Comparison of ENCODE assay signal across 7 mouse cellular contexts in the genomic region with DNA sequence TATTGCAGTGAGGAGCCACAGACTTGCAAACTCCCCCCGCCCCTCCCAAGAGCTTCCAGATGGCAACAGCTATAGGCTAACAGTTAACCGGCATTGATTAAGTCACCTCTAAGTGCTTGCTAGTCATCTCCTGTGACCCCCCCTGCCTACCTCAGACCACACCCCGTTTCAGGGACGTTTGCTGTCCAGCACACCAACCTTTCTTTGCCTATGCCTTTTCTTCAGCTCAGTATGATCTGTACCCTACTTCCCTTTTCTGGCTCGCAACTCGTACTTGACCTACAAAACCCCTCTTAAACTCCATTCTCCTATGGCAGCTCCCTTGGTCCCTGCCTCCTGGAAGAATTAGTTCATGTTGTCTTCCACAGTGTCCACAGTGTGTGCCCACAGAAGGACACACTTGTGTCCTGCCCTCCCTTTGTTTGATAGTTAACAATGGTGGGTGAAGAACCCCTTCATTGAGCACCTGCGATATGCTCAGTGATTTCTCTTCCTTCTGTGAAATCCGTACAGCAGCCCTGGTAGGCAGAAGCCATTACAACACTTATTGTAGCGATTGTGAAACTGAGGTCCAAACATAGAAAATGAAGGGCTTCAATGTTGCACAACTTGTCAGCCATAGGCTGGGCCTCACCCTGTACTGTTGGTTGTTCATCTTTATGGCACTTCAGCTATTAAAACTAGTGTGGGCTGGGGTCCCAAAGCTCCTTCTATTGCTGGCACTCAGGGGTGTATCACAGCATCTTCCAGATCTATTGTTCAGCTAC. TPM values are rescaled to one million over a fixed set of nuclear protein-coding genes. Genes with fewer than 3 reads are reported as not detected.
DNase-seq lines count a peak whose midpoint lies in the region; ATAC-seq lines count a peak whose summit lies in the region.

No protein-coding gene starts in this region.

- WGBS in macrophage (ENCODE audit: missing documents) = 1% methylated on average over 9 of the region's 9 CpGs

- no peak overlapping the region for H3K4me3 ChIP-seq in macrophage (ENCODE audit: inconsistent target)

- H3K79me2 ChIP-seq in macrophage (ENCODE audit: inconsistent target) = no peaks in the 10 kb centered on the region

- peak; percentile 56 to 60; a peak in 3 of 4 replicates for ATAC-seq in hematopoietic stem cell, adult 5-6 weeks (replicated peaks in 1 of 2; ENCODE audit: insufficient read depth in 1 of 2, low FRiP score in 2 of 2, low TSS enrichment in 1 of 2, low read depth in 1 of 2, poor library complexity in 2 of 2, severe bottlenecking in 2 of 2)

- peak overlapping the region; percentile 96 for H3K27ac ChIP-seq in macrophage

- no peaks in the 10 kb centered on the region for H3K36me3 ChIP-seq in macrophage (ENCODE audit: inconsistent target)

- DNase-seq in layer of hippocampus, adult 9-11 months = peak; percentile 9
- DNase-seq in layer of hippocampus, adult 8-10 months (ENCODE audit: low spot score in 2 of 2) = no peak
- DNase-seq in NIH3T3 (ENCODE audit: low read depth) = peak; percentile 67
- no peak for DNase-seq in adrenal gland, adult 8-10 months
- no peak for DNase-seq in T-cell, adult 2 months (ENCODE audit: low spot score)

RNA-seq across cellular contexts. Expression of a gene that starts 10.3 kb away (rescaled TPM):
- total RNA-seq in layer of hippocampus, adult 8-10 months (2022) = 10 to 100 TPM; 33.0 to 49.0 (median 39.5) TPM
- total RNA-seq in hematopoietic stem cell, adult 5-6 weeks (2017) = 41.9 and 56.8 TPM in 2 replicates
- 10 to 100 TPM; 21.9 to 89.9 (median 52.8) TPM for total RNA-seq in macrophage (2018; cell fraction: chromatin; rRNA removed)
- 10 to 100 TPM; 35.5 to 61.8 (median 45.7) TPM for total RNA-seq in macrophage (2018; cell fraction: cytosol; rRNA removed)
- total RNA-seq in macrophage (2018; cell fraction: nucleus; rRNA removed) = 10 to 100 TPM; 38.0 to 87.9 (median 57.7) TPM
- polyA plus RNA-seq in macrophage (2018) = 51.3 to 89.5 TPM (median 52.2 TPM) in 3 replicates
- 100 to 1,000 TPM; 143 to 211 (median 173) TPM for total RNA-seq in adrenal gland, adult 8-10 months (2022)

RNA-seq across cellular contexts. Expression of a gene that starts 10.6 kb away (rescaled TPM):
- total RNA-seq in layer of hippocampus, adult 8-10 months (2022) = 1 to 10 TPM; 3.5 to 6.2 (median 4.4) TPM
- total RNA-seq in hematopoietic stem cell, adult 5-6 weeks (2017) = not detected in 2 replicates
- 1 to 10 TPM in 1 of 26 experiments, not detected in 25; 1.2 TPM for total RNA-seq in macrophage (2018; cell fraction: chromatin; rRNA removed)
- total RNA-seq in macrophage (2018; cell fraction: cytosol; rRNA removed) = 1 to 10 TPM in 2 of 26 experiments, under 1 TPM in 17, not detected in 7; 0.17 to 1.1 (median 0.39) TPM
- 1 to 10 TPM in 1 of 26 experiments, under 1 TPM in 1, not detected in 24; 0.68 to 1.1 TPM for total RNA-seq in macrophage (2018; cell fraction: nucleus; rRNA removed)
- not detected in 3 replicates for polyA plus RNA-seq in macrophage (2018)
- total RNA-seq in adrenal gland, adult 8-10 months (2022) = 1 to 10 TPM in 3 of 4 experiments, under 1 TPM in 1; 0.74 to 7.0 (median 2.6) TPM

RNA-seq across cellular contexts. Expression of a gene that starts 13.9 kb away (rescaled TPM):
- total RNA-seq in layer of hippocampus, adult 8-10 months (2022) = 1 to 10 TPM; 1.1 to 1.7 (median 1.3) TPM
- total RNA-seq in hematopoietic stem cell, adult 5-6 weeks (2017) = 0.63 TPM in 1 of 2 replicates, not detected in the other
- total RNA-seq in macrophage (2018; cell fraction: chromatin; rRNA removed) = 1 to 10 TPM in 24 of 26 experiments, not detected in 2; 1.5 to 6.9 (median 3.8) TPM
- 10 to 100 TPM in 11 of 26 experiments, 1 to 10 TPM in 15; 3.9 to 26.6 (median 6.5) TPM for total RNA-seq in macrophage (2018; cell fraction: cytosol; rRNA removed)
- total RNA-seq in macrophage (2018; cell fraction: nucleus; rRNA removed) = 10 to 100 TPM in 2 of 26 experiments, 1 to 10 TPM in 23, not detected in 1; 1.1 to 11.4 (median 3.4) TPM
- polyA plus RNA-seq in macrophage (2018) = 0.62 to 5.3 TPM (median 3.6 TPM) in 3 replicates
- total RNA-seq in adrenal gland, adult 8-10 months (2022) = 100 to 1,000 TPM in 1 of 4 experiments, 10 to 100 TPM in 3; 42.1 to 126 (median 66.3) TPM

RNA-seq across cellular contexts. Expression of a gene that starts 60.0 kb away (rescaled TPM):
- total RNA-seq in layer of hippocampus, adult 8-10 months (2022) = 10 to 100 TPM; 40.5 to 43.7 (median 42.7) TPM
- 21.5 and 22.2 TPM in 2 replicates for total RNA-seq in hematopoietic stem cell, adult 5-6 weeks (2017)
- 10 to 100 TPM; 13.5 to 42.1 (median 30.7) TPM for total RNA-seq in macrophage (2018; cell fraction: chromatin; rRNA removed)
- total RNA-seq in macrophage (2018; cell fraction: cytosol; rRNA removed) = 10 to 100 TPM; 21.8 to 37.9 (median 29.9) TPM
- 10 to 100 TPM; 18.5 to 36.7 (median 29.0) TPM for total RNA-seq in macrophage (2018; cell fraction: nucleus; rRNA removed)
- polyA plus RNA-seq in macrophage (2018) = 27.6 to 29.7 TPM (median 28.0 TPM) in 3 replicates
- 10 to 100 TPM; 36.2 to 44.0 (median 38.9) TPM for total RNA-seq in adrenal gland, adult 8-10 months (2022)

Comparison
In these comparisons a context has a peak if more than half of its experiments do, and no peak if none do; other contexts are left out.
1. DNase-seq: peak in layer of hippocampus, adult 9-11 months (single experiment) and NIH3T3 (single experiment); none in layer of hippocampus, adult 8-10 months (0 of 2), adrenal gland, adult 8-10 months (single experiment) and T-cell, adult 2 months (single experiment).
2. RNA of a gene that starts 13.9 kb away (total RNA-seq): 42.1 to 126 TPM in adrenal gland, adult 8-10 months; 1.1 to 1.7 TPM in layer of hippocampus, adult 8-10 months and 0.63 TPM in hematopoietic stem cell, adult 5-6 weeks; every median in the first group is over 10 times any median in the second.